Mouse (Mus musculus) G1E (cell line): ENCODE measurements around the gene Cmip. TPM values are rescaled to one million over a fixed set of nuclear protein-coding genes. Genes with fewer than 3 reads are reported as not detected.

Source experiments
- ATAC-seq: 2 replicates; pipeline ENCODE4 v1.8.0; 2016; ENCODE audit warnings: mild to moderate bottlenecking; ENCODE audit not compliant: insufficient number of reproducible peaks, poor library complexity, low FRiP score, severe bottlenecking; ENCODE audit errors: extremely low read depth
- DNase-seq: peaks from one replicate; pipeline ENCODE4 v3.0.0; 2012; ENCODE audit warnings: low spot score
- H3K27me3 ChIP-seq: 2 replicates; pipeline ENCODE4 v1.6.1; 2012; ENCODE audit warnings: mild to moderate bottlenecking, low read length, inconsistent platforms; ENCODE audit not compliant: insufficient read depth
- H3K36me3 ChIP-seq: replicated peaks from 2 replicates; pipeline ENCODE3; 2012; ENCODE audit warnings: mild to moderate bottlenecking, inconsistent platforms
- H3K4me1 ChIP-seq: 2 replicates; pipeline ENCODE4 v1.6.1; 2012; ENCODE audit warnings: low read depth, low read length, inconsistent platforms, mixed read lengths; ENCODE audit not compliant: insufficient read depth
- H3K4me3 ChIP-seq: 2 replicates; pipeline ENCODE4 v1.5.1; 2012; ENCODE audit warnings: low read depth, mild to moderate bottlenecking, inconsistent platforms, low read length, moderate library complexity, mixed read lengths
- H3K9me3 ChIP-seq: replicated peaks from 2 replicates; pipeline ENCODE4 v1.6.1; 2012; ENCODE audit warnings: inconsistent platforms
- CTCF ChIP-seq: IDR thresholded peaks from 2 replicates; pipeline ENCODE4 v1.5.1; 2012; ENCODE audit warnings: low read depth, low read length, inconsistent platforms, mixed read lengths
- GATA1 ChIP-seq: IDR thresholded peaks from 2 replicates; pipeline ENCODE4 v1.6.1; 2012; ENCODE audit warnings: borderline replicate concordance, low read length, inconsistent platforms, mixed read lengths
- GATA2 ChIP-seq: IDR thresholded peaks from 2 replicates; pipeline ENCODE4 v1.6.1; 2012; ENCODE audit warnings: low read depth, low read length, inconsistent platforms, borderline replicate concordance
- POLR2AphosphoS5 ChIP-seq: IDR thresholded peaks from 2 replicates; pipeline ENCODE4 v1.6.1; 2012; ENCODE audit warnings: low read depth, low read length, inconsistent platforms; ENCODE audit not compliant: insufficient replicate concordance
- TAL1 ChIP-seq: conservative IDR thresholded peaks from 2 replicates; pipeline ENCODE4 v1.6.1; 2012; ENCODE audit warnings: low read depth, low read length, inconsistent platforms, mixed read lengths
- polyA plus RNA-seq: library from polyadenylated mRNA; stranded (reverse); fragments of >175 nt; gene quantifications from 2 replicates; pipeline ENCODE4 v1.2.3, GENCODE M21; 2012
- total RNA-seq, 2 experiments: library from RNA; stranded (forward) in 1 of 2; stranded (reverse) in 1 of 2; fragments of 200-1000 nt in 1 of 2; fragments of >200 nt in 1 of 2; fragmentation: Nextera tagmentation in 1 of 2; gene quantifications; 2 replicates each; pipeline ENCODE4 v1.2.3; 2014 to 2017

Gene Cmip
- total and polyA plus RNA-seq, 3 experiments: 5.8 to 88.8 (median 65.3) TPM

DNA sequence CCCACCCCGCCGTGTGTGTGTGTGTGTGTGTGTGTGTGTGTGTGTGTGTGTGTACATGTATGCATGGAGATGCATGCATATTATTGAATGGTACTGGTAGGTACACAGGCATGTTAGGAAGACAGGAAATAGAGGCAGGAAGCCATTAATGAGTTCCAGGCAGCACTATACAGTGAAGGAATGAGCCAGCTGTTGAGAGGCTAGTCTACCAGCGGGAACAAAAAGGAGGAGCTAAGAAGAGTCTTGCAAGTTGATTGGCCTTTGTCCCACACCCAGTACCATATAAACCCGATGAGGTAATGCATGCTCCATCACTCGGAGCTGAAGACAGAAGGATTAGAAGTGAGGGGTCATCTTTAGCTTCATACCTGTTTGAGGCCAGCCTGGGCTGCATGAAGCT is 201.6 kb downstream of the Cmip start:
- Histone ChIP-seq H3K4me1 (no peaks in the 10 kb centered on the region), H3K4me3 (no peak overlapping the region), H3K27me3 (no peaks in the 10 kb centered on the region), H3K36me3 (peaks cover 72% of the 10 kb centered on the region), H3K9me3 (no peaks in the 10 kb centered on the region)
- ATAC-seq (no peak), DNase-seq (no peak)
- no peak for TF ChIP-seq GATA1
- no peak for TF ChIP-seq CTCF
- TF ChIP-seq GATA2: no peak
- TF ChIP-seq POLR2AphosphoS5: no peak
- TF ChIP-seq TAL1: no peak

- no peak overlapping the region for H3K4me3 ChIP-seq
- no peak for ATAC-seq
Observed at GRCm38 (mm10) chr8:117462701-117463284, 205.9 kb downstream of the Cmip start.

GRCm38 (mm10) chr8:117464525-117464924 is 207.7 kb downstream of the Cmip start:
- no peak for TF ChIP-seq TAL1
- TF ChIP-seq GATA1: no peak
- TF ChIP-seq CTCF: no peak
- TF ChIP-seq GATA2: no peak
- no peak for TF ChIP-seq POLR2AphosphoS5
- Histone ChIP-seq H3K27me3 (peaks cover 10% of the 10 kb centered on the region), H3K36me3 (peaks cover 14% of the 10 kb centered on the region), H3K4me1 (peaks cover 7% of the 10 kb centered on the region; the same call in 1 of the 2 replicates), H3K4me3 (no peak overlapping the region), H3K9me3 (peaks cover 2% of the 10 kb centered on the region; the same call in 1 of the 2 replicates)
- ATAC-seq (no peak), DNase-seq (no peak)

More at GRCm38 (mm10) chr8:117462701-117463284, 205.9 kb downstream of the Cmip start:
- Histone ChIP-seq H3K9me3 (peaks cover 2% of the 10 kb centered on the region; the same call in 1 of the 2 replicates), H3K4me1 (0 out of 2 replicates have a peak, but pooled peaks cover 7% of the 10 kb centered on the region), H3K36me3 (peaks cover 28% of the 10 kb centered on the region), H3K27me3 (peaks cover 10% of the 10 kb centered on the region)
- no peak for TF ChIP-seq CTCF
- no peak for TF ChIP-seq GATA1
- TF ChIP-seq POLR2AphosphoS5: no peak
- no peak for TF ChIP-seq TAL1
- no peak for TF ChIP-seq GATA2
- DNase-seq: no peak

DNA sequence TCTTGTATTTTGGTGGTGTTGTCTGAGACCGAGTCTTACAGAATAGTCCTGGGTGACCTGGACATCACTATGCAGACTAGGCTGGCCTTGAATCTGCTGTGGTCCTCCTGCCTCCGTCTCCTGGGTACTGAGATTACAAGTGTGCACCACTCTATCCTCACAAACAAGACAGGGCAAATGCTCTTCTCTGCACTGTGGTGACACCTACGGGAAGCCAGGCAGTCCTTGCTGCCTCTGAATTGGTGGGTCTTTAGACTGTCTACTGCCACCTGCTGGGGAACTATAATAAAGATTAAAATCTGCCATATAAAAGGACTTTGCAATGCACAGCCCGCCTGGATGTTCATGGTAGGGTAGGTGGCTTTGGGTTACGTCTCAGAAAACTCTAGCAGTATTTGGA is 208.4 kb downstream of the Cmip start:
- peaks cover 12% of the 10 kb centered on the region for H3K27me3 ChIP-seq
- no peak overlapping the region for H3K4me3 ChIP-seq
- TF ChIP-seq CTCF: peak; percentile 8; the same call in 1 of the 2 replicates
- no peak for TF ChIP-seq GATA1
- TF ChIP-seq GATA2: no peak
- no peak for TF ChIP-seq POLR2AphosphoS5
- TF ChIP-seq TAL1: no peak
- peaks cover 2% of the 10 kb centered on the region; the same call in 1 of the 2 replicates for H3K9me3 ChIP-seq
- DNase-seq (peak; percentile 54), ATAC-seq (peak; percentile 62)
- H3K4me1 ChIP-seq: peaks cover 14% of the 10 kb centered on the region
- H3K36me3 ChIP-seq: peaks cover 8% of the 10 kb centered on the region

DNA sequence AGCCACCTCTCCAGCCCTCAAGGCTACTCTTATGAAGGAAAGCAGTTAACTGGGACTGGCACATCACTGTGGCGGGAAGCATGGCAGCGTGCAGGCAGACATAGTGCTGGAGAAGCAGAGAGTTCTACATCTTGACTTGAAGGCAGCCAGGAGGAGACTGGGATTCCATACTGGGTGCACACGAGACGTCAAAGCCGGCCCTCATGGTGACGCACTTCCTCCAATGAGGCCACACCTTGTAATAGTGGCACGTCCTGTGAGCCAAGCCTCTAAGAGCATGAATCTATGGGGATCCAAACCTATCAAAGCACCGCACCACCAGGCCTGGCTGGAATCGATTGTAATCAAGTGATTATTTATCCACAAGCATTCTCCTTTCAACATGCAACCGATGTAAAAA is 210.6 kb downstream of the Cmip start:
- Histone ChIP-seq H3K4me3 (no peak overlapping the region), H3K4me1 (peaks cover 26% of the 10 kb centered on the region)

DNA sequence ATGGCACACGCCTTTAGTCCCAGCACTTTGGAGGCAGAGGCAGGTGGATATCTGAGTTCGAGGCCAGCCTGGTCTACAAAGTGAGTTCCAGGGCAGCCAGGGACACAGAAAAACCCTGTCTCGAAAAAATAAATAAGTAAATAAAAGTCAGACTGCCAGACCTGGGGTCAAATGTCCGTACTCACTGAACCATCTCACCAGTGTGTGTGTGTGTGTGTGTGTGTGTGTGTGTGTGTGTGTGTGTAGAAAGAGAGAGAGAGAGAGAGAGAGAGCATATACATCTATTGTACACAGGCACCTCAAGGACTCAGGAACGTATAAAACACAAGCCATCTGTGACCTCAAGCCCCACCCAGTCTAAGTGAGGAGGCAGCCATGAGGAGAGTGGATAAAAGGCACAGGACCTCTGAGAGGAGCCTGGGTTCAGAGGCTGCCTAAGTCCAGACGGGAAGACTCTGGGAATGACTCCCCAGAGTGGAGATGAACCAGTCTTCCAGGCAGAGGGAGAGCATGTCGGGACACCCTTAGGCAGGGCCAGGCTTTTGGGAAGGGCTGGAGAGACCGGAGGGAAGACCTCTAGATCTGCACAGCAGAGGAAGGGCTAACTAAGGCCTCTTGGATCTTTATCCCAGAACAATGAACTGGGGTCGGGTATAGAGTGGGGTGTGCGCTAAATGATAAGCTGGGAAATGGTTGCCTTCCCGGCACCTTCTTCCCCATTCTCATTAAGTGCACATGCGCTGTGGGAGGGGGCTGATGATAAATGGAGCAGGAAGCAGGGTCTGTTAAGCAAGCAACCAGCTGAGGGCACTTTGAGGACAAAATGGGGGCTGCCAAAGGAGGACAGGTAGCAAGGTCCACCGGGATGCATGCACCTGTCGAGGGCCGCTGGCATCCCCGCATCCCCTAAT is 212.8 kb downstream of the Cmip start:
- Histone ChIP-seq H3K9me3 (no peaks in the 10 kb centered on the region), H3K27me3 (peaks cover 22% of the 10 kb centered on the region), H3K4me1 (peaks cover 30% of the 10 kb centered on the region), H3K36me3 (no peaks in the 10 kb centered on the region), H3K4me3 (no peak overlapping the region)
- DNase-seq (no peak), ATAC-seq (no peak)
- TF ChIP-seq TAL1 (no peak), GATA1 (no peak)

More for the DNA sequence above, 210.6 kb downstream of the Cmip start:
- Histone ChIP-seq H3K27me3 (peaks cover 22% of the 10 kb centered on the region), H3K9me3 (peaks cover 2% of the 10 kb centered on the region; the same call in 1 of the 2 replicates), H3K36me3 (no peaks in the 10 kb centered on the region)
- no peak for DNase-seq
- no peak for ATAC-seq
- TF ChIP-seq TAL1: no peak
- no peak for TF ChIP-seq CTCF
- TF ChIP-seq GATA2: no peak
- no peak for TF ChIP-seq POLR2AphosphoS5
- TF ChIP-seq GATA1: no peak
